Mouse (Mus musculus) liver, postnatal 0 days (tissue): ENCODE data around the gene Hhipl1. TPM values are rescaled to one million over a fixed set of nuclear protein-coding genes. Genes with fewer than 3 reads are reported as not detected.

Source experiments
- ATAC-seq: fragments of 200-750 bp; cut with Nextera tagmentation; 2 replicates; pipeline ENCODE4 v1.8.0; 2017; ENCODE audit warnings: mild to moderate bottlenecking, moderate library complexity
- DNase-seq: peaks from one replicate; pipeline ENCODE4 v3.0.0-alpha.2; 2016
- H3K27ac ChIP-seq: fragments of 300-500 bp; sonication (generic); 2 replicates; pipeline ENCODE4 v1.5.1; 2014; ENCODE audit warnings: antibody characterized with exemption, moderate library complexity, mild to moderate bottlenecking, low read depth
- H3K27me3 ChIP-seq: fragments of 300-500 bp; sonication (generic); 2 replicates; pipeline ENCODE4 v1.6.1; 2014; ENCODE audit warnings: low read length, control low read depth, mixed read lengths; ENCODE audit not compliant: insufficient read depth
- H3K36me3 ChIP-seq: fragments of 300-500 bp; sonication (generic); replicated peaks from 2 replicates; pipeline ENCODE4 v1.6.1; 2014; ENCODE audit warnings: mild to moderate bottlenecking, control low read depth, low read length, moderate library complexity, mixed read lengths; ENCODE audit not compliant: insufficient read depth
- H3K4me1 ChIP-seq: fragments of 300-500 bp; sonication (generic); 2 replicates; pipeline ENCODE4 v1.6.1; 2014; ENCODE audit warnings: antibody characterized with exemption, mild to moderate bottlenecking, control low read depth; ENCODE audit not compliant: insufficient read depth
- H3K4me2 ChIP-seq: fragments of 300-500 bp; sonication (generic); 2 replicates; pipeline ENCODE4 v1.6.1; 2014; ENCODE audit warnings: low read depth, mild to moderate bottlenecking, low read length, moderate library complexity, mixed read lengths
- H3K4me3 ChIP-seq: fragments of 300-500 bp; sonication (generic); 2 replicates; pipeline ENCODE4 v1.5.1; 2014; ENCODE audit warnings: low read depth, low read length
- H3K9ac ChIP-seq: fragments of 300-500 bp; sonication (generic); replicated peaks from 2 replicates; pipeline ENCODE4 v1.6.1; 2014; ENCODE audit warnings: mild to moderate bottlenecking, moderate library complexity
- H3K9me3 ChIP-seq: fragments of 300-500 bp; sonication (generic); 2 replicates; pipeline ENCODE4 v1.6.1; 2016; ENCODE audit warnings: mild to moderate bottlenecking, control low read depth, low read length, mixed read lengths
- CTCF ChIP-seq: sonication (generic); IDR thresholded peaks from 2 replicates; pipeline ENCODE4 v1.5.1; 2016; ENCODE audit warnings: antibody characterized with exemption, low read depth
- EP300 ChIP-seq: IDR thresholded peaks from 2 replicates; pipeline ENCODE4 v1.6.1; 2016; ENCODE audit warnings: antibody characterized with exemption, low read depth, mild to moderate bottlenecking
- WGBS: fragments of 180-500 bp; shearing (Covaris S2); extraction: QIAGEN DNeasy Blood & Tissue Kit; methylation state at CpG from one replicate; pipeline ENCODE4 v1.1.7; 2014; ENCODE audit not compliant: insufficient replicate concordance; 5-methylcytosine and 5-hydroxymethylcytosine counted together
- polyA plus RNA-seq: library from polyadenylated mRNA; unstranded; fragments of >200 nt; fragmentation: Nextera tagmentation; extraction: Ambion mirVana; gene quantifications from 2 replicates; pipeline ENCODE4 v1.2.1, GENCODE M21; 2015

Gene Hhipl1
- polyA plus RNA-seq, 1 experiment from 2014 or later: 0.02 TPM

GRCm38 (mm10) chr12:108272143-108272635, 33.9 kb upstream of the Hhipl1 start:
- no peak for TF ChIP-seq EP300
- no peak for TF ChIP-seq CTCF
- peaks cover 36% of the 10 kb centered on the region for H3K27me3 ChIP-seq
- DNase-seq: no peak
- no peak for ATAC-seq
- H3K9ac ChIP-seq: no peak overlapping the region
- no peak overlapping the region for H3K4me2 ChIP-seq
- no peaks in the 10 kb centered on the region for H3K36me3 ChIP-seq
- H3K27ac ChIP-seq: no peak overlapping the region
- no peak overlapping the region for H3K4me3 ChIP-seq
- H3K9me3 ChIP-seq: no peaks in the 10 kb centered on the region
- 57% methylated on average over 7 of the region's 7 CpGs for WGBS
- peaks cover 29% of the 10 kb centered on the region for H3K4me1 ChIP-seq

- TF ChIP-seq CTCF: no peak
- ATAC-seq (no peak), DNase-seq (no peak)
- Histone ChIP-seq H3K9ac (peak overlapping the region; percentile 38; the same call in 1 of the 2 replicates), H3K4me3 (peak overlapping the region; percentile 63), H3K36me3 (no peaks in the 10 kb centered on the region), H3K27me3 (peaks cover 36% of the 10 kb centered on the region), H3K9me3 (no peaks in the 10 kb centered on the region), H3K4me1 (peaks cover 29% of the 10 kb centered on the region), H3K4me2 (peak overlapping the region; percentile 97), H3K27ac (no peak overlapping the region)
- 3% methylated on average over 21 of the region's 21 CpGs for WGBS
Observed at GRCm38 (mm10) chr12:108273466-108274312, 32.4 kb upstream of the Hhipl1 start.

GRCm38 (mm10) chr12:108274313-108274595, 31.8 kb upstream of the Hhipl1 start:
- WGBS: 4% methylated on average over 28 of the region's 35 CpGs
- TF ChIP-seq EP300: no peak
- TF ChIP-seq CTCF: no peak
- DNase-seq (no peak), ATAC-seq (no peak)
- peak overlapping the region; percentile 63 for H3K4me3 ChIP-seq
- peaks cover 29% of the 10 kb centered on the region for H3K4me1 ChIP-seq
- peak overlapping the region; percentile 97 for H3K4me2 ChIP-seq
- no peaks in the 10 kb centered on the region for H3K36me3 ChIP-seq
- H3K9me3 ChIP-seq: no peaks in the 10 kb centered on the region
- peaks cover 36% of the 10 kb centered on the region for H3K27me3 ChIP-seq
- H3K27ac ChIP-seq: no peak overlapping the region
- peak overlapping the region; percentile 38 for H3K9ac ChIP-seq

- Histone ChIP-seq H3K4me1 (peaks cover 23% of the 10 kb centered on the region), H3K4me3 (peak within 1 kb of the TSS; percentile 63), H3K9ac (peak within 1 kb of the TSS; percentile 62), H3K27ac (peak within 1 kb of the TSS; percentile 51; the same call in 1 of the 2 replicates), H3K4me2 (peak within 1 kb of the TSS; percentile 97), H3K9me3 (no peaks in the 10 kb centered on the region), H3K36me3 (no peaks in the 10 kb centered on the region), H3K27me3 (peaks cover 36% of the 10 kb centered on the region)
- ATAC-seq: peak; percentile 12
- TF ChIP-seq EP300 (no peak), CTCF (no peak)
- whole genome bisulfite sequencing: 0% methylated on average over 78 of the region's 120 CpGs
- peak; percentile 51 for DNase-seq
Observed at GRCm38 (mm10) chr12:108274661-108275507, 31.2 kb upstream of the Hhipl1 start, which contains the start of gene Ccdc85c. Gene Ccdc85c, minus strand, starts transcription at chr12:108275425.

GRCm38 (mm10) chr12:108275508-108275890, 30.6 kb upstream of the Hhipl1 start:
- TF ChIP-seq EP300 (peak; percentile 58; the same call in 1 of the 2 replicates), CTCF (no peak)
- no peaks in the 10 kb centered on the region for H3K36me3 ChIP-seq
- H3K9ac ChIP-seq: peak overlapping the region; percentile 62
- WGBS: 1% methylated on average over 26 of the region's 37 CpGs
- H3K4me2 ChIP-seq: peak overlapping the region; percentile 97
- H3K27ac ChIP-seq: peak overlapping the region; percentile 51; the same call in 1 of the 2 replicates
- H3K4me1 ChIP-seq: peaks cover 22% of the 10 kb centered on the region
- ATAC-seq (peak; percentile 98), DNase-seq (peak; percentile 95)
- no peaks in the 10 kb centered on the region for H3K9me3 ChIP-seq
- peak overlapping the region; percentile 63 for H3K4me3 ChIP-seq
- H3K27me3 ChIP-seq: peaks cover 36% of the 10 kb centered on the region
